Mouse (Mus musculus): ENCODE results near the gene Acat2. TPM values are rescaled to one million over a fixed set of nuclear protein-coding genes. Genes with fewer than 3 reads are reported as not detected.
A peak's percentile ranks its signal among the peaks of the same experiment; 100 is the strongest.
"Not testable (repeated sequence)": the region's sequence is repeated elsewhere in the genome, so short reads cannot be mapped to it uniquely, and the experiment has no call there.

Acat2 gene
- polyA plus RNA-seq, 1 experiment from 2014 or later, result 347 TPM

DNA sequence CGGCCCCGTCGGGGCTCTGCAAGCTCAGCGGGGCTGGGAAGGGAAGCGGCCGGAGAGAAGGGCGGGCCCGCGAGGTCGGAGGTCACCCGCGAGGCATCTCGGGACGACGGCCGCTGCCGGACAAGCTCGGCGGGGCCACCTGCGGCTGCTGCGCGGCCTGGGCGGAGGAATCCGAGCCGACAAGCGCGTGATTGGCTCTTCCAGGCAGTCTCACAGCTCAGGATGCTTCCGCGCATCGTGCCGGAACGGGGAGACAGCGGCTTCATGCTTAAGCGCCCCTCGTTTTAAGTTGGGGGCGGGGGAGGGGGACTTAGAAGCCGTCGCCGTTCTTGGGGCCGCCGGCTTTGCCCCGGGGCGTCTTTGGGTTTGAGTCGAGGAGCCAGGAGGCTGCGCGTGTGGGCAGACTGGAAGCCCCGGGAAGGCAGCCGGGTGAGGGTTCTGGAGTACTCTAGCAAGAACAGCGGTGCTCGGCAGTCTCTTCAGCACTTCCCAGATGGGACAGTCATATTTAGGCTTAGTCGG is 32.0 kb upstream of the Acat2 start:
- Histone ChIP-seq H3K4me3 (replicated peaks) (peak overlapping the region; percentile 100), H3K27ac (replicated peaks) (peak overlapping the region; percentile 100), H3K4me1 (peaks cover 21% of the 10 kb centered on the region), H3K27me3 (replicated peaks) (no peaks in the 10 kb centered on the region), H3K36me3 (no peaks in the 10 kb centered on the region), H3K9ac (replicated peaks) (peak overlapping the region; percentile 100), H3K9me3 (replicated peaks) (no peaks in the 10 kb centered on the region), H3K4me2 (peak overlapping the region; percentile 85)
- ATAC-seq (ENCODE audit: low FRiP score), result peak; percentile 83
- WGBS, result under 1% methylated on average over 50 of the region's 51 CpGs

DNA sequence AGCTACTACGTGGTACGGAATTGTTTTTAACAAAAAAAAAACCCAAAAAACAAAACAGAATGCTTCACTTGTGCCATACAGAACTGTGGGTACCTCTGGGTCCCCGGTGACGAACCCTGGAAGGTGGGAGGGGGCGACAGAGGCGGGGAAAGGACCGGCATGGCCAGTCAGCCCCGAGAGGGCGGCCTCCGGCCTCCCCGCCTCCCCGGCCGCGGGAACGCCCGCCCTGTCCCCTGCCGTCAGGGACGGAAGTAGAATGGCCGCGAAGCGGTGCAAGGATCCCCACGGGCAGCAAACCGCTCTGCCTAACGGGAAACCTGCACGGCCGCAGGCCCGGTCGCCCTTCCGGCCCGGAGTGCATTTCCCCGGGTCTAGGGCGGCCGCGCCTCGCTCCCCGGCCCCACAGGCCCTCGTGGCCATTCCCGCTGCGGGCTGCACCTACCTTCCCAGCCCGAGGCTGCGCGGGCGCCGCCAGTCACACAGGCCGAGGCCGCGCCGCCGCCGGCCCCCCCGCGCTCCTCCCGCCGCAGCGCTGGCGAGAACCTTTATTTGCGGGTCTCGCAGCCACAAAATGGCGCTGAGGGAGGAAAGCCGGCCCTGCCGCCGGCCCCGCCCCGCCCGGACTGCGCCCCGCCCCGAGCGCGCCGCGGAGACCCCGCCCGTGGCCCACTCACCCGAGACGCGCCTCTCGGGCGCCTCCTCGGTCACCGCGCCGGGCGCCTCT is 31.2 kb upstream of the Acat2 start:
- WGBS, result under 1% methylated on average over 52 of the region's 84 CpGs
- Histone ChIP-seq H3K9me3 (replicated peaks) (no peaks in the 10 kb centered on the region), H3K4me2 (peak overlapping the region; percentile 85), H3K9ac (replicated peaks) (peak overlapping the region; percentile 100), H3K4me3 (replicated peaks) (peak overlapping the region; percentile 100), H3K27me3 (replicated peaks) (no peaks in the 10 kb centered on the region), H3K4me1 (peaks cover 21% of the 10 kb centered on the region), H3K36me3 (no peaks in the 10 kb centered on the region), H3K27ac (replicated peaks) (peak overlapping the region; percentile 100)
- peak; percentile 91 for ATAC-seq (ENCODE audit: low FRiP score)

DNA sequence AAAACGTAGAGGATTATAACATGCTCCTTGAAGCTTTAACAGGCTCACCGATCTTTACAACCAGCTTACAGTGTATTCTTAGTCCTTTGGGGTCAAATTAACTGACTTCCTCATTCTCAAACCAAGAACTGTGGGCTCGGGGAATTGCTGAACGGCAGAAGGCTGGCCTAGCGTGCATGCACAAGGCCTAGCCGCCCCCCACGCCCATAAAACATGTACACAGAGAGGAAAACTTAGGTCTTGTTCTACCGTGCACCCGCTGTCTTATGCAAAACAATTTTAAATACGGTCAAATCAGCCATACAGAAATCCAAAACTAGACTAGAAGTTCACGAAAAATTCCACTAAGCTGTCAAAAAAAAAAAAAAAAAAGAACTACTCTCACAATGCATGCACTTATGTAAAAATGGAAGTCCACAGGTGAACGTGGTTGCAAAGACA is 30.7 kb upstream of the Acat2 start:
- Histone ChIP-seq H3K4me2 (peak overlapping the region; percentile 85), H3K27ac (replicated peaks) (peak overlapping the region; percentile 100), H3K4me1 (peaks cover 21% of the 10 kb centered on the region), H3K9ac (replicated peaks) (peak overlapping the region; percentile 100), H3K9me3 (replicated peaks) (no peaks in the 10 kb centered on the region), H3K4me3 (replicated peaks) (peak overlapping the region; percentile 100), H3K36me3 (no peaks in the 10 kb centered on the region), H3K27me3 (replicated peaks) (no peaks in the 10 kb centered on the region)
- ATAC-seq (ENCODE audit: low FRiP score), result no peak
- 1% methylated on average over 12 of the region's 12 CpGs for WGBS

DNA sequence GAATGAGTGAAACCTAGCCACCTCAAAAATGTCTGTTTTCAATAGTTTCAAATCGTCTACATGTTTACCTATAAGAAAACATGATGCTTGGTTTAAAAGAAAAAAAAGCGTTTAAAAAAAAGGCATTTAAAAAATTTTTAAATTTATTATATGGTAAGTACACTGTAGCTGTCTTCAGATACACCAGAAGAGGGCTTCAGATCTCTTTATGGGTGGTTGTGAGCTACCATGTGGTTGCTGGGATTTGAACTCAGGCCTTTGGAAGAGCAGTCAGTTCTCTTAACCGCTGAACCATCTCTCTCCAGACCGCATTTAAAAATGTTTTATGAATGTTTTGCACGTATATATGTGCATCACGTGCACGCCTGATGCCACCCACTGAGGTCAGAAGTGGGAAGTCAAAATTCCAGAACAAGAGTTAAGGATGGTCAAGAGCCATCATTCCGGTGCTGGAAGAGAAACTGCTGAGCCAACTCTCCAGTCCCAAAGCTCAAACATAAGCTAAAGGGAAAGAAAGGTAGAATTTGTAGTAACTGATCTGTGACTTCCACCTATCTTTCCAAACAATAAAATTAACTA is 30.1 kb upstream of the Acat2 start:
- WGBS, result 55% methylated on average over 8 of the region's 8 CpGs
- H3K4me2 ChIP-seq, result peak overlapping the region; percentile 85
- ATAC-seq (ENCODE audit: low FRiP score), result no peak
- no peaks in the 10 kb centered on the region for H3K9me3 ChIP-seq (replicated peaks)
- H3K27ac ChIP-seq (replicated peaks), result peak overlapping the region; percentile 100; the same call in 1 of the 2 replicates
- peak overlapping the region; percentile 100 for H3K9ac ChIP-seq (replicated peaks)
- peak overlapping the region; percentile 100 for H3K4me3 ChIP-seq (replicated peaks)
- peaks cover 21% of the 10 kb centered on the region for H3K4me1 ChIP-seq
- no peaks in the 10 kb centered on the region for H3K36me3 ChIP-seq
- no peaks in the 10 kb centered on the region for H3K27me3 ChIP-seq (replicated peaks)

DNA sequence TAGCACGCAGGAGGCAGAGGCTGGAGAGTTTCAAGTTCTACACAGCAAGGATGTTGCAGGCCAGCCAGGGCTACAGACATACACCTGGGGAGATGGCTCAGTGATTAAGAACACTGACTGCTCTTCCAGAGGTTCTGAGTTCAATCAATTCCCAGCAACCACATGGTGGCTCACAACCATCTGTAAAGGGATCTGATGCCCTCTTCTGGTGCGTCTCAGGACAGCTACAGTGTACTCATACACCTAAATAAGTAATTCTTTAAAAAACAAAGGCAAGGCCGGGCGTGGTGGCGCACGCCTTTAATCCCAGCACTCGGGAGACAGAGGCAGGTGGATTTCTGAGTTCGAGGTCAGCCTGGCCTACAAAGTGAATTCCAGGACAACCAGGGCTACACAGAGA is 27.5 kb upstream of the Acat2 start:
- not testable (repeated sequence) for H3K9me3 ChIP-seq (replicated peaks); ATAC-seq (ENCODE audit: low FRiP score)
- 95% methylated on average over 8 of the region's 8 CpGs for WGBS

DNA sequence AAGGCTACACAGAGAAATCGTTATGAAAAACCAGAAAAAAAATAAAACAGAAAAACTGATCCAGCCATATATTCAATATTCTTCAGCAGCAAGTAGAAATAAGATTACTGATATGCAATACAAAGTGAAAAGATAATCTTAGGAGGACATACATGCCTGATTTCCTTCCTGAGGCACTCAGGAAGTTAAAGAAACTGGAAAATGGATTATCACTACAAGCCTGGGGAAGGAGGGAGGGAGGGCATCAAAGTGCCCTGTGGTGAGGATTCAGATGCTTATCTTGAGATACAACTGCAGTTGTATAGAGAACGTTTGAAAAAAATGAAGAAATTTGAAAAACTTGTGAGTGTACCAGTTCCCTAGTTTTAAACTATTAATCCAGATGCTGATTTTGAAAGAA is 23.4 kb upstream of the Acat2 start:
- WGBS, result 88% methylated on average over 2 of the region's 2 CpGs
- no peak for ATAC-seq (ENCODE audit: low FRiP score)
- peaks cover 37% of the 10 kb centered on the region for H3K36me3 ChIP-seq

More for the DNA sequence above, 27.5 kb upstream of the Acat2 start:
- H3K27ac ChIP-seq (replicated peaks); H3K27me3 ChIP-seq (replicated peaks); H3K4me3 ChIP-seq (replicated peaks); H3K9ac ChIP-seq (replicated peaks); H3K4me2 ChIP-seq: not testable (repeated sequence)
- H3K4me1 ChIP-seq, result peaks cover 21% of the 10 kb centered on the region
- peaks cover 14% of the 10 kb centered on the region; the same call in 1 of the 2 replicates for H3K36me3 ChIP-seq

DNA sequence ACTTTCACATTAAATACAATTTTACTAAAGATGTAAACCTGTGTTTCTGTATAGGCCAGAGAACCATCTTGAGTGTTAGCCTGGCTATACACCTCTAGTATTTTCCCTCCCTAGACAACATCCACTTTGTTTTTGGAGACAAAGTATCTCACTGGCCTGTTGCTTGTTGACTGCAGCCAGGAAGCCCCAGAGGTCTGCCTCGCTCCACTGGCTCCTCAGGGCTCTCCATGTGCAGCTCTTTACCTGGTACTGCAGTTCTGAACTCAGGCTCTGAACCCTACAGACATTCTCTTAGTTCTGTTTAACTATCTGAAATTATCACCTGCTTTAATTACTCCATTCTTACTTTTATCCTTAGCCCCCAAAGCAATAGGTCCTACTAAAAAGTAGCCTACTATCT is 18.0 kb upstream of the Acat2 start:
- no peak for ATAC-seq (ENCODE audit: low FRiP score)
- 100% methylated on average over 1 of the region's 1 CpGs for WGBS
- no peak overlapping the region for H3K4me2 ChIP-seq
- H3K4me1 ChIP-seq, result no peaks in the 10 kb centered on the region
- no peak overlapping the region for H3K4me3 ChIP-seq (replicated peaks)
- H3K9ac ChIP-seq (replicated peaks), result no peak overlapping the region
- H3K27ac ChIP-seq (replicated peaks), result no peak overlapping the region
- no peaks in the 10 kb centered on the region for H3K9me3 ChIP-seq (replicated peaks)
- H3K36me3 ChIP-seq, result peaks cover 63% of the 10 kb centered on the region
- no peaks in the 10 kb centered on the region for H3K27me3 ChIP-seq (replicated peaks)

More for the DNA sequence above, 23.4 kb upstream of the Acat2 start:
- H3K9me3 ChIP-seq (replicated peaks), result no peaks in the 10 kb centered on the region
- H3K4me3 ChIP-seq (replicated peaks), result no peak overlapping the region
- H3K4me2 ChIP-seq, result no peak overlapping the region
- H3K9ac ChIP-seq (replicated peaks), result no peak overlapping the region
- H3K4me1 ChIP-seq, result peaks cover 7% of the 10 kb centered on the region
- no peaks in the 10 kb centered on the region for H3K27me3 ChIP-seq (replicated peaks)
- H3K27ac ChIP-seq (replicated peaks), result no peak overlapping the region

DNA sequence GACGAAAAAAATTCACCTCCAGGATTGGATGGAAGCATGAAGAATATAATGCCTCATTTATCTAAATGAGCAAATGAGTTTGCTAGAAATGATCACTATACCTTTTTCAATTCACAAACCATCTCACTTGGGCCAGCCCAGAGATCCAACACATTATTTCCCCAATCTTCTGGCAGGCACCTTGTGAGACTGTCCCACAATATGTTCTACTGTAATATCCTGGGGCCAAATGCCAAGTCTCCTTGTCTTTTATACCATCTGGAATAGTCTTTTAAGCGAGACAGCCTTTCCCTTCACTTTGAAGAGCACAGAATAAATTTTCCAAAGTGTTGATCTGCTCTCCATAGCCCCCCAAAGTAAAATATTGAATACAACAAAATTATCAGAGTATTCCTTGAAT is 13.3 kb upstream of the Acat2 start:
- H3K36me3 ChIP-seq, result peaks cover 55% of the 10 kb centered on the region
- H3K27me3 ChIP-seq (replicated peaks), result no peaks in the 10 kb centered on the region
- H3K9ac ChIP-seq (replicated peaks), result no peak overlapping the region
- no peak overlapping the region for H3K27ac ChIP-seq (replicated peaks)
- H3K4me2 ChIP-seq, result no peak overlapping the region
- no peak overlapping the region for H3K4me3 ChIP-seq (replicated peaks)
- whole genome bisulfite sequencing, result 82% methylated on average over 2 of the region's 2 CpGs
- H3K9me3 ChIP-seq (replicated peaks), result no peaks in the 10 kb centered on the region
- no peaks in the 10 kb centered on the region for H3K4me1 ChIP-seq
- ATAC-seq (ENCODE audit: low FRiP score), result no peak

DNA sequence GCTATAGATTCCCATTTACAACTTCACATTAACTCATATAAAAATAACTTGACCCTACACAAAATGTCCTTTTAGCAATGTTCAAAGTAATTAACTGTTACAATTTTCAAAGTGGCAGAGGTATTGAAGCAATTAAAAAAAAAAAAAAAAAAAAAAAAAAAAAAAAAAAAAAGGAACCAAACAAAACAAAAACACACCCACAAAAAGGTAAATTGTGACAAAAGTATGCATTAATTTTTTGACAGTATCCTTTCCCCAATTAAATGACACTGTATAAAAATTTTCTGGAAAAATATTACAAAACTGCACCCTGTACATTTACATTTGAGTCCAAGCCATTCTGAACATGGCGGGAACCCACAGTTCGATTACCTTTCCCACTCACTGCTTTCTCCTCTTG is 6.6 kb upstream of the Acat2 start:
- Histone ChIP-seq H3K36me3 (peaks cover 39% of the 10 kb centered on the region), H3K27ac (replicated peaks) (no peak overlapping the region)

DNA sequence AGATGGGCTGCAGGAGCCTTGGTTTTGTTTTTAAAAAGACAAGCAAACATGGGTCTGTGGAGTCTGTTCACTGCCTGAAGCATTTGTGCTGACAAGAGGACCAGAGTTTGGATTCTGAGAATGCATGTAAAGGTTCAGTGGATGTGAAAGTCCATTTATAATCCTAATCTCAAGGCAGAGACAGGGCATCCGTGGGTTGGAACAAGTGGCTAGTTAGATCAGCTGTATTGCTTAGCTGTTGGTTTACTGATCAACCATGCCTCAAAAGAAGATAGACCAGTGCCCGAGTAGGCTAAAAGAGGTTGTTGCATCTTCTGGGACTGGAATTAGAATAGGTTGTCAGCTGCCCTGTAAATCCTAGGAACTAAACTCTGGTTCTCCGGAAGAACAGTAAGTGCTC is 2.9 kb upstream of the Acat2 start:
- Histone ChIP-seq H3K27me3 (replicated peaks) (no peaks in the 10 kb centered on the region), H3K4me2 (no peak overlapping the region), H3K4me3 (replicated peaks) (no peak overlapping the region), H3K27ac (replicated peaks) (no peak overlapping the region), H3K36me3 (peaks cover 30% of the 10 kb centered on the region), H3K9ac (replicated peaks) (no peak overlapping the region), H3K4me1 (peaks cover 18% of the 10 kb centered on the region), H3K9me3 (replicated peaks) (no peaks in the 10 kb centered on the region)
- WGBS, result 88% methylated on average over 3 of the region's 3 CpGs
- ATAC-seq (ENCODE audit: low FRiP score), result no peak

More for the DNA sequence above, 6.6 kb upstream of the Acat2 start:
- no peak overlapping the region for H3K4me3 ChIP-seq (replicated peaks)
- H3K4me2 ChIP-seq, result no peak overlapping the region
- no peak for ATAC-seq (ENCODE audit: low FRiP score)
- no peaks in the 10 kb centered on the region for H3K9me3 ChIP-seq (replicated peaks)
- 90% methylated on average over 2 of the region's 2 CpGs for WGBS
- H3K9ac ChIP-seq (replicated peaks), result no peak overlapping the region
- H3K4me1 ChIP-seq, result no peaks in the 10 kb centered on the region
- H3K27me3 ChIP-seq (replicated peaks), result no peaks in the 10 kb centered on the region

DNA sequence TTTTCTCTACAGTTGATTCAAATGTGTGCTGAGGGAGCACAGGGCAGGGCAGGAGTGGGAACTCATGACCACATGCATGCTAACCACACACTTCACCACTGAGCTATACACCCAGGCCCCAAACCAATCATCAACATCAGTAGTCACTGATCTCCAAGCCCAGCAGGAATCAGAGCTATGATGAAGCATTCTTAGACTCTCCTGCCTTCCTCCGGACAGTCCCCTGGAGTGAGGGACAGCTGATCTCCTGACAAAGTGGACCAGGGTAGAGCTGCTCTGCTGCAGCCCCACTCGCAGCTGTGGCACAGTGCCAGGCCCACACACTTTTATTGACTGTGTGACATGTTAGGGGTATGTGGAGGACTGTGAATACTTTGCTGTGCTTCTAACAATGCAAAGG is 1.2 kb downstream of the Acat2 start:
- H3K9ac ChIP-seq (replicated peaks); ATAC-seq (ENCODE audit: low FRiP score); H3K27ac ChIP-seq (replicated peaks); H3K9me3 ChIP-seq (replicated peaks); H3K27me3 ChIP-seq (replicated peaks): not testable (repeated sequence)
- H3K36me3 ChIP-seq, result peaks cover 21% of the 10 kb centered on the region
- peak overlapping the region; percentile 31 for H3K4me3 ChIP-seq (replicated peaks)
- WGBS, result 15% methylated on average over 1 of the region's 2 CpGs
- H3K4me2 ChIP-seq, result peak overlapping the region; percentile 55
- H3K4me1 ChIP-seq, result peaks cover 32% of the 10 kb centered on the region

DNA sequence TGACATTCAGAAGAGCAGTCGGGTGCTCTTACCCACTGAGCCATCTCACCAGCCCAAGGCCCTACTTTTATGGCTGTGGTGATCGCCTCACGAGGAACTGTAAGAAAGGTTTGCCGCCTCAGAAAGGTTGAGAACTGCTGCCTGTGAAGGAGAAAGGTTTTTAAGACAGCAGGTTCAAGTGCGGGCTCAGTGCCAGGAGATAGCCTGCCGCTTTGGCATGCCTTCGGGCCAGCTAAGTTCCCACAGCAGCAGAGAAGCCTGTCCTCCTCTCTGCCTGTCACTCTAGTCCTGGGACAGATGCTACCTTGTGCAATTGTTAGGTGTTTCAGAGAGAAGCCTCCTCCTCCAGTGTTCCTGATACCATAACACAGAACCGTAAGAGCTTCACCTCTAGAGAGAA is 3.9 kb downstream of the Acat2 start:
- no peaks in the 10 kb centered on the region for H3K9me3 ChIP-seq (replicated peaks)
- H3K4me2 ChIP-seq, result no peak overlapping the region
- no peaks in the 10 kb centered on the region for H3K27me3 ChIP-seq (replicated peaks)
- WGBS, result 94% methylated on average over 8 of the region's 8 CpGs
- H3K27ac ChIP-seq (replicated peaks), result no peak overlapping the region
- H3K36me3 ChIP-seq, result peaks cover 38% of the 10 kb centered on the region
- H3K4me1 ChIP-seq, result peaks cover 29% of the 10 kb centered on the region
- ATAC-seq (ENCODE audit: low FRiP score), result no peak
- no peak overlapping the region for H3K4me3 ChIP-seq (replicated peaks)
- H3K9ac ChIP-seq (replicated peaks), result 0 out of 2 replicates have a peak overlapping the region, but pooled peaks have one; percentile 10
